26 mouse cellular contexts compared by ENCODE assay signal in the genomic region with DNA sequence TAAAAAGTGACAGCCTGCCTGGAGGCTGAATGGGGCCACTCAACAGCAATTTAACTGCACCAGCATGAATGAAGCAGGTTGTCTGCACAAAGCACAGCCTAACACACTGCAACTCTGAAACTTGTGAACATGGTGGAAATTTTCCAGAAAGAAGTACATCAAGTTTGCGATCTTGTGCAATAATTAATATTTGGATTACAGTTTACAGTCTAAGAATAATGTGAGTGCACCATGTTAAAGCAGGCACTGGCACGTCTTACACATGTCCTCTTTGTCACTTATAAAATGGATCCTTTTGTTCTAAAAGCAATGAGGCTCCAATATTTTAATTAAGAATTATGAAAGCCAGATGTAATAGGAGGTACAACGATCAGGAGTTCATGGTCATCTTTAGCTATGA. TPM values are rescaled to one million over a fixed set of nuclear protein-coding genes. Genes with fewer than 3 reads are reported as not detected.
DNase-seq lines count a peak whose midpoint lies in the region; ATAC-seq and TF ChIP-seq lines count a peak whose summit lies in the region.
"Had no signal": no experiment of that assay in that cellular context is flagged by ENCODE, and none has a peak within 500 bp of the region (broad histone marks: within the 10 kb centered on the region; RNA-seq: fewer than 3 reads in every experiment).

No protein-coding gene starts in this region.

- no peak for ATAC-seq in forebrain, embryonic 14.5 days
- ATAC-seq in forebrain, embryonic 12.5 days (ENCODE audit: low FRiP score): no peak
- ATAC-seq: activated CD4-positive, CD25-positive, alpha-beta regulatory T cell, adult 4 months; CD4-positive, CD25-positive, alpha-beta regulatory T cell, adult 4 months; forebrain, embryonic 15.5 days; forebrain, postnatal 0 days; Patski had no signal

- H3K4me1 ChIP-seq in forebrain, embryonic 14.5 days (ENCODE audit: control insufficient read depth, insufficient read depth, low read length): no peaks in the 10 kb centered on the region
- peaks cover 3% of the 10 kb centered on the region; the same call in 1 of the 2 replicates for H3K4me1 ChIP-seq in forebrain, embryonic 12.5 days
- peaks cover 11% of the 10 kb centered on the region for H3K4me1 ChIP-seq in olfactory bulb, adult 2 months (ENCODE audit: control insufficient read depth, insufficient read depth, low read length)
- H3K4me1 ChIP-seq: embryonic facial prominence, embryonic 13.5 days; embryonic facial prominence, embryonic 15.5 days; forebrain, embryonic 15.5 days had no signal

- no peak overlapping the region for H3K4me2 ChIP-seq in forebrain, embryonic 14.5 days (ENCODE audit: low read length)
- H3K4me2 ChIP-seq in forebrain, embryonic 12.5 days: no peak overlapping the region
- H3K4me2 ChIP-seq: embryonic facial prominence, embryonic 13.5 days; embryonic facial prominence, embryonic 15.5 days; forebrain, embryonic 15.5 days had no signal

- TF ChIP-seq CTCF in olfactory bulb, adult 2 months (IDR thresholded peaks at IDR 0.05; ENCODE audit: insufficient read depth, low read depth, low read length): no peak

- peaks cover 18% of the 10 kb centered on the region for H3K36me3 ChIP-seq in forebrain, embryonic 14.5 days (ENCODE audit: control insufficient read depth, insufficient read depth, low read length)
- 0 out of 2 replicates have a peak, but pooled peaks cover 13% of the 10 kb centered on the region for H3K36me3 ChIP-seq in forebrain, embryonic 12.5 days (replicated peaks)

- DNase-seq in forebrain, embryonic 14.5 days (ENCODE audit: low spot score): no peak
- DNase-seq in retina, postnatal 1 day: peak; percentile 24
- no peak for DNase-seq in retina, embryonic 14.5 days (ENCODE audit: low spot score)
- DNase-seq in cerebellum, adult 11 months: no peak
- DNase-seq: adrenal gland, adult 8-10 months; adrenal gland, postnatal 14 days; adrenal gland, postnatal 36 days; B cell, adult 2 months; cerebellum, adult 18-20 months; cerebellum, adult 8-10 months; cerebellum, adult 9-11 months; cerebellum, postnatal 14 days; cerebellum, postnatal 36 days; embryo, embryonic 11 days; forebrain, postnatal 0 days had no signal

- H3K27me3 ChIP-seq in forebrain, embryonic 14.5 days (replicated peaks; ENCODE audit: control insufficient read depth, insufficient read depth, low read length): no peaks in the 10 kb centered on the region
- H3K27me3 ChIP-seq in forebrain, embryonic 12.5 days: no peaks in the 10 kb centered on the region
- H3K27me3 ChIP-seq: CH12.LX; embryonic facial prominence, embryonic 13.5 days; embryonic facial prominence, embryonic 15.5 days; forebrain, embryonic 15.5 days; Patski had no signal

- H3K27ac ChIP-seq in forebrain, embryonic 14.5 days (ENCODE audit: low read depth, low read length): no peak overlapping the region
- H3K27ac ChIP-seq in forebrain, embryonic 12.5 days: no peak overlapping the region
- peak overlapping the region; percentile 44; the same call in 1 of the 2 replicates for H3K27ac ChIP-seq in olfactory bulb, adult 2 months (ENCODE audit: insufficient read depth, low read depth, low read length)
- H3K27ac ChIP-seq: embryonic facial prominence, embryonic 13.5 days; embryonic facial prominence, embryonic 15.5 days; forebrain, embryonic 15.5 days had no signal

- 79% methylated on average over 3 of the region's 3 CpGs for WGBS in forebrain, embryonic 14.5 days
- WGBS in forebrain, embryonic 12.5 days: 87% methylated on average over 3 of the region's 3 CpGs
- 69% methylated on average over 3 of the region's 3 CpGs for WGBS in olfactory bulb, adult 2 months

- H3K4me3 ChIP-seq in forebrain, embryonic 14.5 days (ENCODE audit: low read depth, low read length): no peak overlapping the region
- no peak overlapping the region for H3K4me3 ChIP-seq in forebrain, embryonic 12.5 days (replicated peaks)
- H3K4me3 ChIP-seq in olfactory bulb, adult 2 months (ENCODE audit: insufficient read depth, low read depth, low read length): no peak overlapping the region
- H3K4me3 ChIP-seq: embryonic facial prominence, embryonic 13.5 days; embryonic facial prominence, embryonic 15.5 days; erythroblast, embryonic 14.5 days; forebrain, embryonic 15.5 days had no signal

- no peaks in the 10 kb centered on the region for H3K9me3 ChIP-seq in forebrain, embryonic 14.5 days (replicated peaks; ENCODE audit: control insufficient read depth, low read length)
- H3K9me3 ChIP-seq in forebrain, embryonic 12.5 days: no peaks in the 10 kb centered on the region
- H3K9me3 ChIP-seq: embryonic facial prominence, embryonic 13.5 days; embryonic facial prominence, embryonic 15.5 days; forebrain, embryonic 15.5 days; G1E had no signal

- no peak for TF ChIP-seq POLR2A in olfactory bulb, adult 2 months (IDR thresholded peaks at IDR 0.05; ENCODE audit: insufficient read depth, low read depth, low read length)

- 0 out of 2 replicates have a peak overlapping the region, but pooled peaks have one; percentile 13 for H3K9ac ChIP-seq in forebrain, embryonic 14.5 days (ENCODE audit: low read length)
- H3K9ac ChIP-seq in forebrain, embryonic 12.5 days: no peak overlapping the region
- H3K9ac ChIP-seq: embryonic facial prominence, embryonic 13.5 days; embryonic facial prominence, embryonic 15.5 days; forebrain, embryonic 15.5 days; forebrain, postnatal 0 days had no signal

RNA-seq across cellular contexts. Expression of gene Litaf, which starts 31.3 kb away (rescaled TPM):
- polyA plus RNA-seq in forebrain, embryonic 14.5 days (2014; fragmentation: Nextera tagmentation; extraction: Ambion mirVana): 41.4 and 44.5 TPM in 2 replicates
- polyA plus RNA-seq in forebrain, embryonic 12.5 days (2016; fragmentation: Nextera tagmentation; extraction: Ambion mirVana): 50.7 and 53.6 TPM in 2 replicates
- not detected in 2 replicates for polyA plus RNA-seq in olfactory bulb, adult 2 months (2012; ENCODE audit: insufficient read depth, insufficient read length, low replicate concordance, missing spikeins)

RNA-seq across cellular contexts. Expression of gene Snn, which starts 36.6 kb away (rescaled TPM):
- 170 and 171 TPM in 2 replicates for polyA plus RNA-seq in forebrain, embryonic 14.5 days (2014; fragmentation: Nextera tagmentation; extraction: Ambion mirVana)
- polyA plus RNA-seq in forebrain, embryonic 12.5 days (2016; fragmentation: Nextera tagmentation; extraction: Ambion mirVana): 102 and 104 TPM in 2 replicates
- 106 TPM in 1 of 2 replicates, not detected in the other for polyA plus RNA-seq in olfactory bulb, adult 2 months (2012; ENCODE audit: insufficient read depth, insufficient read length, low replicate concordance, missing spikeins)

RNA-seq across cellular contexts. Expression of gene Txndc11, which starts 37.1 kb away (rescaled TPM):
- polyA plus RNA-seq in forebrain, embryonic 14.5 days (2014; fragmentation: Nextera tagmentation; extraction: Ambion mirVana): 23.8 and 25.0 TPM in 2 replicates
- 28.3 and 30.9 TPM in 2 replicates for polyA plus RNA-seq in forebrain, embryonic 12.5 days (2016; fragmentation: Nextera tagmentation; extraction: Ambion mirVana)
- not detected in 2 replicates for polyA plus RNA-seq in olfactory bulb, adult 2 months (2012; ENCODE audit: insufficient read depth, insufficient read length, low replicate concordance, missing spikeins)
